Mouse (Mus musculus) layer of hippocampus, adult 2 months (tissue): ENCODE measurements around the gene Dazap2. TPM values are rescaled to one million over a fixed set of nuclear protein-coding genes. Genes with fewer than 3 reads are reported as not detected.

Experiments used
- DNase-seq, 2 experiments: peaks; one replicate each; pipeline ENCODE4 v3.0.0; 2022; ENCODE audit warnings: low spot score in 2 of 2
- H3K27ac ChIP-seq: fragments of 200-600 bp; 2 replicates; pipeline ENCODE4 v1.8.1; 2022
- H3K4me3 ChIP-seq: fragments of 200-600 bp; 2 replicates; pipeline ENCODE4 v1.8.1; 2022; ENCODE audit warnings: mild to moderate bottlenecking
- CTCF ChIP-seq: fragments of 200-600 bp; conservative IDR thresholded peaks from 2 replicates; pipeline ENCODE4 v1.8.1; 2022; ENCODE audit warnings: antibody characterized with exemption, mild to moderate bottlenecking, moderate library complexity
- total RNA-seq, 2 experiments: library from RNA; stranded (reverse); gene quantifications; 2 replicates each; pipeline ENCODE4 v1.2.3; 2021

Dazap2 gene
- total RNA-seq, 2 experiments from 2014 or later = 112 to 113 TPM

DNA sequence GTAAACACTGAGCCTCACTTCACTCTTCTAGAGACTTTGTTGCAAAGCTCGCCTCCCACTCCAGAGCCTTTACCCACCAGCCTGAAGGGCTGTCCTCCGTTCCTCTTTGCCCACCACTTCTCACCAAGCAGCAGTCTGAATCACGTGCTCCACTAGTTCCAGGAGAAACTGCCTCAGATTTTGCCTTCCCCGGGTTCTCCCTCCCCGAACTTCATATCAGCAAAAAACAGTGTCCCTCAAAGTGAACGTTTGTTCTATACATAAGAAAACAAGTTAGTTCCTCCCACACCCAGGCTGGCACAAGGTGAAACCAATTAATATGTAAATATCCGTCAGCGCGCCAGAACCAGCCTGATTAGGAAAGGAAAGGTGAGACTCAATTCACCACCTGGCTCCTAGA lies 20.1 kb downstream of the Dazap2 start:
- no peak for DNase-seq
- H3K27ac ChIP-seq = no peak overlapping the region
- TF ChIP-seq CTCF = no peak
- no peak overlapping the region for H3K4me3 ChIP-seq

DNA sequence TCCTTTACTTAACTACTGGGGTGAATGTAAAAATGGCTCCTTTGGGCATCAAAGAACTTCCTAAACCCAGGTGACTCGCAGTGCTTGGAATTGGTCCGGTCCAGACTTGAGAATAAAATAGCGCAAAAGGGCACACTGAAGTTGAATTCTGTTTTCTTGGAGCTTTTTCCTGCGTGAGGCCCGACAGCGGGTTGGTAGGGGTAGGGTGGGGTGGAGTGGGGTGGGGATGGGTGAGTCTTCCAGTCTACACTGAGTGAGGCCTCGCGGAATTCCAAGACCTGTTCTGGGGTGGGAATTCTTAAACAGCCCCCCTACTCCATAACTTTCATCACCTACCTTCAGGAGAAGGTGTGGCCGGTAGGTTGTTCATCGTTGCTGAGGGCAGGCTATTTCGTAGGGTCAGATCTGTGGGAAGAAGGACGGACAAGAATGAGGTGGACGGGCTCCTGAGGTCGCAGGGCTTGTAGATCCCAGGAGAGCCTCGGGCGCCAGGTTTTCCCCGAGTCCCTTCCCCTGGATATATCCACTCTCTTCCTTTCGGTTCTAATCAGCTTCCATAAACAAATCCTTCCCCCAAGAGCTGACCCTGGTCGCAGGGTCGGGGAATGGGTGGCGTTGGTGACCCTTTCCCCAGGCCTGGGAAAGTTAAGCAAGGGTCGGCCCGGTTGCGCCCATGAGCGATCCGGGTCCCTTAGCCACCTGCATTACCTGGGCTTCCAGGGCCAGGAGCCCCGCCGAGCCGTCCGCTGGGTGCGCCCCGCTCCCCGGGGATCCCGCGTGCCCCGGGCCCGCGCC lies 20.9 kb downstream of the Dazap2 start:
- TF ChIP-seq CTCF = no peak
- peak overlapping the region; percentile 52 for H3K4me3 ChIP-seq
- H3K27ac ChIP-seq = no peak overlapping the region
- DNase-seq = no peak

- no peak for DNase-seq
- Histone ChIP-seq H3K27ac (no peak within 1 kb of the TSS), H3K4me3 (peak within 1 kb of the TSS; percentile 52)
- no peak for TF ChIP-seq CTCF
These were observed 21.8 kb downstream of the Dazap2 start, which contains the start of gene Smagp for GRCm38 (mm10) chr15:100636700-100637501. Gene Smagp, minus strand, starts transcription at chr15:100636940.

GRCm38 (mm10) chr15:100637661-100638060 lies 22.5 kb downstream of the Dazap2 start:
- peak; percentile 65 for TF ChIP-seq CTCF
- Histone ChIP-seq H3K27ac (no peak overlapping the region), H3K4me3 (no peak overlapping the region)
- no peak for DNase-seq

DNA sequence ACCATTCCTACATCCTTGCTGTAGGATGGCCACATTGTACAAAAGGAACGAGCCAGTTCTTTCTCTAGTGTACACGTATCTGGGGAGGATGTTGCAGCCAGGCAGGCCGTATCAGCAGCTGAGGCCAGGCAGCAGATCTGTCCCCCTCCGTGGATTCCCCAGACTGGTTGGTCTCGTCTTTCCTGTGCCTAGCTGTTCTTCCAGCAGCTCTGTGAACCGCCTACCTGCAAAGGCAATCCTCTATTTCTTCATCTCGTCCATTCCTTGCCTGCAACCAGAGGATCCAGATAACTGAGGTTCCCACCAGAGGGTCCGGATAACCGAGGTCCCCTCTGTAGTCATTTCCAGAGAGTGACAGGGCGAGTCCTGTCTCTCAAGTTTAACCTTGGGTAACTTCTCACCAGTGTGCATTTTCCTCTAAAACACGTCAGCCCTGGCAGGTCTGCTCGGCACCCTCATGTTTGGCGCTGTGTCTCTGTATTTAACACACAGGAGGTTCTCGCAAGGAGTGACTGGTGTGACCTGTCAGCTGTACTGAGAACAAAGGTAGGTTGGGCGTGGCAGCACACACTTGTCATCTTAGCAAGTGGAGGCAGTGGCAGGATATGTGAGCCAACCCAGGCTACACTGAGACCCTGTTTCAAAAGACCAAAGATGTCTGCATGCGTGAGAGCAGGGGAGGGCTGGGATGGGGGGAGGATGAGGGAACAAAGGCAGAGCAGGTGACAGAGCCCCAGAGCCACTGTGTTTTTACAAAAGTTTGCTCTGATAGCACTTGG lies 25.0 kb downstream of the Dazap2 start:
- no peak for DNase-seq
- Histone ChIP-seq H3K4me3 (no peak overlapping the region), H3K27ac (no peak overlapping the region)
- no peak for TF ChIP-seq CTCF

DNA sequence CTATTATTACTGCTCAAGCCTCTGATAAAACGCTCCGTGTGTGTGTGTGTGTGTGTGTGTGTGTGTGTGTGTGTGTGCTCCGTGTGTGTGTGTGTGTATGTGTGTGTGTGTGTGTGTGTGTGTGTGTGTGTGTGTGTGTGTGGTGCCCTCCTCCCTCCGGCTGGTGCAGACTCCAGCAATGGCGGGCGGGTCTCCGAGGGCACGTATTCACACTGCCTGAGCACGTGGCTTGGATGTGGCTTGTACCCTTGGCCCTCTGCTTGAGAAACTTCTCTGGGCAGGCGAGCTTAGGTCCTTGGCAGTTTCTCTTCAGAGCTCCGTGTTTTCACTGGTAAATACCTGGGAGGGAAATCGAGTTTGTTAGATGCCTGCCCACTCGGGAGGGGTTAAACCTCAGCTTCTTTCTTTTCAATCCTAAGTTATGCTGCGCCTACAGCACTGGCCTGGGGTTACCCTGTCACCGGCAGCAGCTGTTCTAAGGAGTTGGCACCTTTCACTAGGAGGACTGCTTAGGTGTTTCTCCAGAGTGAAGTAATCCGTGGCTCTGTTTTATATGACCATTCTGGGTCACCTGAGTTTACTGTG lies 26.2 kb downstream of the Dazap2 start:
- TF ChIP-seq CTCF = no peak
- DNase-seq = no peak
- no peak overlapping the region for H3K4me3 ChIP-seq
- no peak overlapping the region for H3K27ac ChIP-seq

DNA sequence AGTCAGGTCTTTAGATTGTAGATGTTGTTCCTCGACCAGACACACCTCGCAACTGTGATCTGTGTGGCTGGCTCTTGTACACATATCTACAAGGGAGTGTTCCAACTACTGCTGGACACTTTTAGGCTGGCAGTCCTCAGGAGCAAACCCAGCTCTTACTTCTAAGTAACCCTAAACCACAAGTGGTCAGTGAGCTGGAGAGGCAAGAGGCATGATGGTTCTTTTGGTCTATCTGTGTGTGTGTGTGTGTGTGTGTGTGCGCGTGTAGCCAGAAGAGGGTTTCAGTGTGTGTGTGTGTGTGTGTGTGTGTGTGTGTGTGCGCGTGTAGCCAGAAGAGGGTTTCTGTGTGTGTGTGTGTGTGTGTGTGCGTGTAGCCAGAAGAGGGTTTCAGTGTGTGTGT lies 27.3 kb downstream of the Dazap2 start:
- Histone ChIP-seq H3K4me3 (no peak overlapping the region), H3K27ac (no peak overlapping the region)
- TF ChIP-seq CTCF = no peak
- no peak for DNase-seq

DNA sequence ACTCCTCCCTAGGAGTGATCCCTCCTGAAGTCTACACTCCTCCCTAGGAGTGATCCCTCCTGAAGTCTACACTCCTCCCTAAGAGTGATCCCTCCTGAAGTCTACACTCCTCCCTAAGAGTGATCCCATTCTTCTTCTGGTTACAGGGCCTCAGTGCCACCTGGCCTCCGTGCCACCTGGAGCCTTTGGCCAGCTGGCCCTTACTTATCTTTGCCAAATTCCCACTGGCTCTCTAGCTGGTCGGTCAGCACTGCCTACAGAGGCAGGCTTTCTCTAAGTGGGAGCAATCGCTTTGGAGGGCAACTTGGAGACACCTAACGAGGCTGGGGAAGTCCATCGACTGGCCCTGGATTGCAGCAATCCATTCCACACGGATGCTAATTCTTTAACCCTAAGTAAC lies 31.0 kb downstream of the Dazap2 start:
- no peak overlapping the region for H3K4me3 ChIP-seq
- H3K27ac ChIP-seq = no peak overlapping the region
- DNase-seq = no peak
- no peak for TF ChIP-seq CTCF

DNA sequence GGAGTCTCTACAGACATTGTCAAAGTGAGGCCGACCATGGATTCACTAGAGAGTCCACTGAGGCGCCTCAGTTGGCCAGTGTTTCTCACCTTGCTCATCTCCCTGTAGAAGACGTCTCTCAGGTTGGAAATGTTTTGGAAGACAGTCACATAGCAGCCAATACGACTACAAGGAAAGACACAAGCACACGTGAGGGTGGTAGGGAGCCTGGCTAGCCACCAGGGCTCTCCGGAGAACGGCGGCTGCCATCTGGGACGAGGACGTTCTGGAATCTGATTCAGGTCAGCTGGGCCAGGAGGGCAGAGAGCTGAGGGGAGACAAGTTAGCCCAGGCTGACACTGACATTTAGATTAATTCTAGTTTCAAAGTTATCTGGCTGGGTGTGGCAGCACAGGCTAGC lies 35.0 kb downstream of the Dazap2 start:
- no peak for TF ChIP-seq CTCF
- H3K4me3 ChIP-seq = no peak overlapping the region
- no peak overlapping the region for H3K27ac ChIP-seq
- no peak for DNase-seq

GRCm38 (mm10) chr15:100651610-100652009 lies 36.5 kb downstream of the Dazap2 start:
- no peak overlapping the region for H3K4me3 ChIP-seq
- no peak for TF ChIP-seq CTCF
- H3K27ac ChIP-seq = no peak overlapping the region
- no peak for DNase-seq

- no peak for TF ChIP-seq CTCF
- Histone ChIP-seq H3K4me3 (no peak overlapping the region), H3K27ac (no peak overlapping the region)
- no peak for DNase-seq
These were observed 39.1 kb downstream of the Dazap2 start for GRCm38 (mm10) chr15:100654271-100654670.

GRCm38 (mm10) chr15:100655201-100655600 lies 40.1 kb downstream of the Dazap2 start:
- DNase-seq = no peak
- H3K27ac ChIP-seq = no peak overlapping the region
- no peak overlapping the region for H3K4me3 ChIP-seq
- no peak for TF ChIP-seq CTCF

DNA sequence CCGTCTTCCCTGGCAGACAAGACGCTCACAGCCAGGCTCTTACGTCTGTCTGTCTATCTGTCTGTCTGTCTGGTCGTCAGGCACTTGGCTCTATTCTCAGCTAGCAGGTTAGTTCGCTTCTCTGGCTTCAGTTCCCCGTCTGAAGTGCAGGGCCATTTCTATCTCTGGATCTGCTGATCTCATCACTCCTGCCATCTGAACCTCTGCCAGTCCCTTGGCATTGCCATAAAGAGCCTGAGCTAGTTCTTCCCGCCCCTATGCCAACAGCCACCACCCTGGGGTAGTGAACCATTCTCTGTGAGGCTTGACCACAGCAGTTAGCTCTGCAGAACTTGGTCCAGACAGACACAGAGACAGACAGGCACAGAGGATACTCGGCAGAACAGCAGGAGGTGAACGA lies 45.2 kb downstream of the Dazap2 start:
- H3K4me3 ChIP-seq = no peak overlapping the region
- DNase-seq = peak in 1 of 2 experiments; percentile 16
- TF ChIP-seq CTCF = no peak
- H3K27ac ChIP-seq = no peak overlapping the region
